In the genomic region with DNA sequence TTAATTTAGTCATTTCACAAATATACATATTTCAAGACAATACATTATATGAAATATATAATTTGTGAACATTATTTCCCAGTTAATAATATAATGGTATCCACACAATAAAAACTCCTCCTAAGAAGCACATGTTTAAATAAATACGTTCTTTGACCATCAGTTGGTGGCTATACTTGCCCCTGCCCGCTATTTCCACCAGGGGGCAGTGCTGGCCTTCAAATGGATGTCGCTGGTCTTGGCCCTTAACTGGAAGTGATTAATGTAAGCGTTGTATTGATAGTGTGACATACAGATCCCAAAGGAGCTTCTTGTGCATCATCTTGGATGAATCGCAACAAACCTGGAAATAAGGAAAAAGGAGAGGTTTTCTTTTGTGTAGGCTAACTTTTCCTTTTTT, we compare ENCODE assay signal across 8 mouse cellular contexts. TPM values are rescaled to one million over a fixed set of nuclear protein-coding genes. Genes with fewer than 3 reads are reported as not detected.
DNase-seq lines count a peak whose midpoint lies in the region; ATAC-seq and TF ChIP-seq lines count a peak whose summit lies in the region.

No protein-coding gene starts in this region.

- H3K27ac ChIP-seq in forebrain, embryonic 13.5 days, result no peak overlapping the region
- no peak overlapping the region for H3K27ac ChIP-seq in forebrain, embryonic 12.5 days
- no peak overlapping the region for H3K27ac ChIP-seq in stomach, postnatal 0 days (replicated peaks)

- no peak overlapping the region for H3K4me2 ChIP-seq in forebrain, embryonic 13.5 days
- H3K4me2 ChIP-seq in forebrain, embryonic 12.5 days, result no peak overlapping the region
- H3K4me2 ChIP-seq in stomach, postnatal 0 days (replicated peaks; ENCODE audit: low read depth), result no peak overlapping the region

- peak; percentile 97 for TF ChIP-seq CTCF in Patski (IDR thresholded peaks at IDR 0.05)
- peak; percentile 96 for TF ChIP-seq CTCF in stomach, postnatal 0 days (IDR thresholded peaks at IDR 0.05; ENCODE audit: low read depth)

- H3K4me1 ChIP-seq in forebrain, embryonic 13.5 days, result no peaks in the 10 kb centered on the region
- no peaks in the 10 kb centered on the region for H3K4me1 ChIP-seq in forebrain, embryonic 12.5 days
- no peaks in the 10 kb centered on the region for H3K4me1 ChIP-seq in stomach, postnatal 0 days (replicated peaks; ENCODE audit: control insufficient read depth, insufficient read depth)

- no peaks in the 10 kb centered on the region for H3K9me3 ChIP-seq in forebrain, embryonic 13.5 days (replicated peaks)
- no peaks in the 10 kb centered on the region for H3K9me3 ChIP-seq in forebrain, embryonic 12.5 days
- no peaks in the 10 kb centered on the region for H3K9me3 ChIP-seq in stomach, postnatal 0 days (ENCODE audit: control insufficient read depth, low read length)

- TF ChIP-seq EP300 in stomach, postnatal 0 days (optimal IDR thresholded peaks at IDR 0.05), result no peak

- CTCF ChIA-PET in Patski (lab: Charles Lee), result interaction anchor here (2.0 kb wide), 1 partner anchor 85 kb away, joined by 13 read pairs; no protein-coding TSS in a partner anchor

- 14% methylated on average over 5 of the region's 5 CpGs for WGBS in forebrain, embryonic 13.5 days
- 14% methylated on average over 5 of the region's 5 CpGs for WGBS in forebrain, embryonic 12.5 days
- WGBS in stomach, postnatal 0 days, result 15% methylated on average over 5 of the region's 5 CpGs

- in situ Hi-C loops in Patski (cut with MboI; ENCODE audit: low pct_unique_long_range_greater_than_20kb), result loop anchor here (5.0 to 10.0 kb wide), 2 partner anchors 33 to 625 kb away; no protein-coding TSS in a partner anchor

- POLR2A ChIA-PET in Patski (lab: Charles Lee), result no interaction called here

- H3K9ac ChIP-seq in forebrain, embryonic 13.5 days, result no peak overlapping the region
- no peak overlapping the region for H3K9ac ChIP-seq in forebrain, embryonic 12.5 days
- H3K9ac ChIP-seq in stomach, postnatal 0 days (ENCODE audit: low read length), result no peak overlapping the region

- H3K27me3 ChIP-seq in forebrain, embryonic 13.5 days, result peaks cover 15% of the 10 kb centered on the region
- H3K27me3 ChIP-seq in forebrain, embryonic 12.5 days, result peaks cover 22% of the 10 kb centered on the region
- peaks cover 16% of the 10 kb centered on the region for H3K27me3 ChIP-seq in Patski
- no peaks in the 10 kb centered on the region for H3K27me3 ChIP-seq in stomach, postnatal 0 days (ENCODE audit: control insufficient read depth, insufficient read depth, low read length)

- H3K36me3 ChIP-seq in forebrain, embryonic 13.5 days (ENCODE audit: poor library complexity, severe bottlenecking), result no peaks in the 10 kb centered on the region
- H3K36me3 ChIP-seq in forebrain, embryonic 12.5 days (replicated peaks), result no peaks in the 10 kb centered on the region
- H3K36me3 ChIP-seq in stomach, postnatal 0 days (ENCODE audit: control insufficient read depth, insufficient read depth, low read length), result no peaks in the 10 kb centered on the region

- DNase-seq in Patski (ENCODE audit: low read depth, low spot score), result no peak
- peak; percentile 86 to 90 for DNase-seq in cerebellum, postnatal 14 days
- DNase-seq in gastrocnemius, postnatal 4 days (ENCODE audit: low spot score in 2 of 2), result peak; percentile 53 to 66
- peak; percentile 63 to 66 for DNase-seq in layer of hippocampus, postnatal 36 days
- DNase-seq in mesoderm, embryonic 11.5 days (ENCODE audit: low read depth, low spot score), result peak; percentile 77
- DNase-seq in stomach, postnatal 0 days (ENCODE audit: low spot score), result peak; percentile 83

- 0 out of 2 replicates have a peak, but pooled peaks have one; percentile 33 for ATAC-seq in forebrain, embryonic 13.5 days
- ATAC-seq in forebrain, embryonic 12.5 days (ENCODE audit: low FRiP score), result no peak
- no peak for ATAC-seq in Patski
- ATAC-seq in stomach, postnatal 0 days (ENCODE audit: low FRiP score, low TSS enrichment), result 0 out of 2 replicates have a peak, but pooled peaks have one; percentile 54

- H3K4me3 ChIP-seq in forebrain, embryonic 13.5 days, result no peak overlapping the region
- no peak overlapping the region for H3K4me3 ChIP-seq in forebrain, embryonic 12.5 days (replicated peaks)
- H3K4me3 ChIP-seq in stomach, postnatal 0 days (ENCODE audit: low read depth, low read length), result no peak overlapping the region

RNA-seq across cellular contexts. Expression of a gene that starts 4.9 kb away (rescaled TPM):
- polyA plus RNA-seq in forebrain, embryonic 13.5 days (2015; fragmentation: Nextera tagmentation; extraction: Ambion mirVana), result 0.17 and 0.21 TPM in 2 replicates
- polyA plus RNA-seq in forebrain, embryonic 12.5 days (2016; fragmentation: Nextera tagmentation; extraction: Ambion mirVana), result 0.38 and 0.40 TPM in 2 replicates
- polyA plus RNA-seq in Patski (2021), result not detected
- total RNA-seq in gastrocnemius, postnatal 4 days (2021), result not detected
- total RNA-seq in layer of hippocampus, postnatal 36 days (2021), result under 1 TPM; 0.27 to 0.30 TPM
- polyA plus RNA-seq in stomach, postnatal 0 days (2015; fragmentation: Nextera tagmentation; extraction: Ambion mirVana), result 0.10 TPM in 1 of 2 replicates, not detected in the other

RNA-seq across cellular contexts. Expression of a gene that starts 9.6 kb away (rescaled TPM):
- polyA plus RNA-seq in forebrain, embryonic 13.5 days (2015; fragmentation: Nextera tagmentation; extraction: Ambion mirVana), result 31.4 and 39.8 TPM in 2 replicates
- 40.2 and 42.4 TPM in 2 replicates for polyA plus RNA-seq in forebrain, embryonic 12.5 days (2016; fragmentation: Nextera tagmentation; extraction: Ambion mirVana)
- polyA plus RNA-seq in Patski (2021), result 7.2 TPM
- total RNA-seq in gastrocnemius, postnatal 4 days (2021), result 1 to 10 TPM; 7.6 to 8.2 TPM
- 10 to 100 TPM; 15.3 to 17.5 TPM for total RNA-seq in layer of hippocampus, postnatal 36 days (2021)
- 431 and 466 TPM in 2 replicates for polyA plus RNA-seq in stomach, postnatal 0 days (2015; fragmentation: Nextera tagmentation; extraction: Ambion mirVana)

RNA-seq across cellular contexts. Expression of a gene that starts 28.7 kb away (rescaled TPM):
- not detected in 2 replicates for polyA plus RNA-seq in forebrain, embryonic 13.5 days (2015; fragmentation: Nextera tagmentation; extraction: Ambion mirVana)
- not detected in 2 replicates for polyA plus RNA-seq in forebrain, embryonic 12.5 days (2016; fragmentation: Nextera tagmentation; extraction: Ambion mirVana)
- polyA plus RNA-seq in Patski (2021), result not detected
- under 1 TPM in 1 of 2 experiments, not detected in 1; 0.18 TPM for total RNA-seq in gastrocnemius, postnatal 4 days (2021)
- not detected for total RNA-seq in layer of hippocampus, postnatal 36 days (2021)
- not detected in 2 replicates for polyA plus RNA-seq in stomach, postnatal 0 days (2015; fragmentation: Nextera tagmentation; extraction: Ambion mirVana)

RNA-seq across cellular contexts. Expression of a gene that starts 41.8 kb away (rescaled TPM):
- 0.09 TPM in 1 of 2 replicates, not detected in the other for polyA plus RNA-seq in forebrain, embryonic 13.5 days (2015; fragmentation: Nextera tagmentation; extraction: Ambion mirVana)
- not detected in 2 replicates for polyA plus RNA-seq in forebrain, embryonic 12.5 days (2016; fragmentation: Nextera tagmentation; extraction: Ambion mirVana)
- polyA plus RNA-seq in Patski (2021), result not detected
- total RNA-seq in gastrocnemius, postnatal 4 days (2021), result not detected
- total RNA-seq in layer of hippocampus, postnatal 36 days (2021), result not detected
- not detected in 2 replicates for polyA plus RNA-seq in stomach, postnatal 0 days (2015; fragmentation: Nextera tagmentation; extraction: Ambion mirVana)

RNA-seq across cellular contexts. Expression of a gene that starts 42.5 kb away (rescaled TPM):
- polyA plus RNA-seq in forebrain, embryonic 13.5 days (2015; fragmentation: Nextera tagmentation; extraction: Ambion mirVana), result 0.15 TPM in 1 of 2 replicates, not detected in the other
- not detected in 2 replicates for polyA plus RNA-seq in forebrain, embryonic 12.5 days (2016; fragmentation: Nextera tagmentation; extraction: Ambion mirVana)
- not detected for polyA plus RNA-seq in Patski (2021)
- not detected for total RNA-seq in gastrocnemius, postnatal 4 days (2021)
- under 1 TPM; 0.61 to 0.97 TPM for total RNA-seq in layer of hippocampus, postnatal 36 days (2021)
- polyA plus RNA-seq in stomach, postnatal 0 days (2015; fragmentation: Nextera tagmentation; extraction: Ambion mirVana), result 0.16 and 0.21 TPM in 2 replicates

Comparison
In these comparisons a context has a peak if more than half of its experiments do, and no peak if none do; other contexts are left out.
1. ATAC-seq: peak in forebrain, embryonic 13.5 days (single experiment) and stomach, postnatal 0 days (single experiment); none in forebrain, embryonic 12.5 days (single experiment) and Patski (single experiment).